Mouse (Mus musculus) retina, embryonic 14.5 days (tissue): ENCODE measurements around the gene Aldh1b1.

Source experiments
- DNase-seq: peaks from one replicate; pipeline ENCODE4 v3.0.0-alpha.2; 2015; ENCODE audit warnings: low spot score

The Aldh1b1 gene

DNA sequence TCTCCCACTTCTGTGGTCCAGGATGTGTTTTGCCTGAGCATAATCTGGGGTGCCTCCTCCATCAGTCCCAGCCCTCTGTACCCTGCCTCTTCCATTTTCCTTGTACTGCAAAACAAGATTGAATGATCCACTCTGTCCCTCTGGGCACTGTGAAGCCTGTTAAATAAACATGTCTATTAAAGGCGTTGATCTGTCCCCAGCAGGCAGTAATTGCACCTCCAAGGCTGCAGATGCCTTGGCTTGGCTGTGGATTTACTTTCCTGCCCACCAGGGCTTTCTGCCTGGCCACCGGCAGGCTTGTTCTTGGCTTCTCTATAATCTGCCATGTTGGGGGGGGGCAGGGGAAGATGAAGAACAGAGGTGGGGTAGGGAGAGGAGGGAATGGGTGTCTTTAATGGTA lies 12.9 kb upstream of the Aldh1b1 start:
- DNase-seq = no peak

DNA sequence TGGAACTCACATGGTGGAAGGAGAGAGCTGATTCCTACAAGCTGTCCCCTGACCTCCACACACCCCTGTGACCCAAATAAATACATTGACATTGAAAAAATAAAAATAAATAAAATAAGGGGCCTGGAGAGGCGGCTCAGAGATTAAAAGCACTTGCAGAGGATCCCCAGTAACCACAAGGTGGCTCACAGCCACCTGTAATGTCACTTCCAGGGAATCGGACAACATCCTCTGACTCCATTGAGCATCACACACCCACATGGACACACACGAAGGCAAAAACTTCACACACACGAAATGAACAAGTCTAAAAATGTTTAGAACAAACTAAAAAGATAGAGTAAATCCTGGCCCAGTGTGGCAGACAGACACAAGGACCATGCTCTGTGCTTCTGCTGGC lies 12.1 kb upstream of the Aldh1b1 start:
- DNase-seq = no peak

DNA sequence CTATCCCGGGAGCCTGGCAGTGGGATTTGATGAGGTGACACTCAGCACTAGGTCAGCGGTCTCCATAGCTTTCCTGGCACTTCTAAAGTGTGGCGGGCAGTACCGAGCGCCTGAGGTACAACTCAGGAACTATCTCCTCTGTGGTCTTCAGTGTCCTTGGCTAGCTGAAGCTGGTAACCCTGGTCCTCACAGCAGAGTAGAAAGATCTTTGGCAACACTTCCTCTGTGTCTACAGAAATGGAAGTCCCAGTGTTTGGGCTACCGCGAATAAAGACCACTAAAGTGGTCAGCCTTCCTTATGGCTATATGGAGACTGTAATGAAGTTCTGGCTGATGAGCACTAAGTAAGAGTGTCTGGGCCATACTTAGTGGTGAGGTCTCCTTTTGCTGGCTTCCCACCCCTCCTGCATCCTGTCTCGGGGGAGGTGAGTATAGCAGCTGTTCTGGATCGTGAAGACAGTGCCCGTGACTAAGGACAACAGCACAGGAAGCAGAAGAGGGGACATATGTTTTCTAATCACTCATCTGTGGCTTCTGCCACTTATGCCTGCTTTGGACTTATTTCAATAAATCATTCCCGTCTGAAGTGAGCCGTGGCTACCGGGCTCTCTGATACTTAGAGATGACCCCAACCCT lies 10.3 kb upstream of the Aldh1b1 start:
- no peak for DNase-seq

DNA sequence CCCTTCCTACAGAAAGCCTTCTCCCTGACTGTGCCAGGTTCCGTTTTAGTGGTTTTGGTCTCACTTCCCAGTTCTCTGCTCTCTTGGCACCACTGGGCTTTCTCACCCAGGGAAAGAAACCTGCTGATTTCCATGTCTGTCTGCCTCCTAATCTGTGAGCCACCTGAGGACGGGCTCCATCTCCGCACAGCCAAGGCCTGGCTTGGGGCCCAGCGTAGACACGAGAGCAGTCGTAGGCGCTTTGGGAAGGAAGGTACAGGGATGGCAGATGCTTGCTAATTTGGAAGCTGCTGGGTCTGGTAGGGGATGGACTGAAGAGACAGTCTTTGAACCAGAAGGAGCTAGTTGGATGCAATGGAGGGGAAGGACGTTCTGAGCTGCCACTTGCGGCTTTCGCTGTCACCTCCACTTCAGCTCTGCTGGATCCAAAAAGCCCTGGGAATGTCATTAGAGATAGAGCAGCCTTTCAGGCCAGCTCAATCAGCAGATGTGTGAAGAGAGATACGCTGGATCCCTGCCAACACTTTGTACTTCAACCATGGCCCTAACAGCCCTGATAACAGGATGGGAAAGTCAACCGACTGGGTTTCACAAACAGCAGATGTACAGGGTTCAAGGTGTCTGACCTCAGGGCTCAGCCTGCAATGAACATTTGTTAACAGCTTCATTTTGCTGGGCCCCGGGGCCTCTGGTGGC lies 9.4 kb upstream of the Aldh1b1 start:
- no peak for DNase-seq

DNA sequence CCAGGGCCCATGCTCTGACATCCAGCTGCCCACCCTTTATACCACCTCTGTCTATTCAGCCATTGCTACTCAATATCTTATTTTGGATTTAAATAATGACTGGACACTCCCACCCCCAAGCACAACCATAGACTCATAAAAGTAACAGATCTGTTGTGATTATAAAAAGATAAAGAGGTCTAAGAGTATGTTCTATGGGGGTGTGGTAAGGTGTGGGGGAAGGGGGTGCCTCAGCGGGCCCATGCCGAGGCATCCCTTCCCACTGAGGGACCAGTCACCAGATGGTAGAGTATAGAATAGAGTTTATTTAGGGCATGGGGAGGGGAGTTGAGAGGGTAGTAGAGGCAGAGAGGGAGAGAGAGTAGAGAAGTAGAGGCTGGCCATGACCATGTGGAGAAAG lies 8.8 kb upstream of the Aldh1b1 start:
- no peak for DNase-seq

DNA sequence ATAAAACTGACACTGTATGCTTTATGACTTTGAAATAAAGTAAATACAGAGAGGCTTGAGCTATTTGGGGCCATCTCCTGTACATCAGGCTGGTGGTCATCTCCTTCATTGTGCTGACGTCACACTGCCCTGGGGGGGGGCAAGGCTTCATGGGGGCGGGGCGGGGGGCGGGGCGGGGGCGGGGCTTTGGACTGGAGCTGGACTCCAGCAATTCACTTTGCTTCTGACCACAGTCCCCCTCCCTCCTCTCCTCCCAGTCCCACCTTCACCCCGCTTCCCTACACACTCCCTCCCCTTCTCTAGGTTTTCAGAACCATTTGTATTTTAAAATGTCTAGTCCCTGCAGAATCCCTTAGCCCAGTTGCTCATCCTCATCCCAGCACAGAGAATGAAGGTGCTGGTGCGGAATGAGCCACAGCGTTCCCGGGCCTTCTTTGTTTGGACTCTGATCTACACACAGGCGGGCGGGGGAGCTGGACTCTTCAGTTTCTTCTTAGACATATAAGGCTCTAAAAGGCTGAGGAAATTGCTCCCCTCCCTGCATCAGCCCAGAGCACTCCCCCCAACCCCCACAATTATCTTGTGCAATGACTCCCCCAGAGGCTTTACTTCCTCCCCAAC lies 3.5 kb upstream of the Aldh1b1 start:
- DNase-seq = peak; percentile 65

DNA sequence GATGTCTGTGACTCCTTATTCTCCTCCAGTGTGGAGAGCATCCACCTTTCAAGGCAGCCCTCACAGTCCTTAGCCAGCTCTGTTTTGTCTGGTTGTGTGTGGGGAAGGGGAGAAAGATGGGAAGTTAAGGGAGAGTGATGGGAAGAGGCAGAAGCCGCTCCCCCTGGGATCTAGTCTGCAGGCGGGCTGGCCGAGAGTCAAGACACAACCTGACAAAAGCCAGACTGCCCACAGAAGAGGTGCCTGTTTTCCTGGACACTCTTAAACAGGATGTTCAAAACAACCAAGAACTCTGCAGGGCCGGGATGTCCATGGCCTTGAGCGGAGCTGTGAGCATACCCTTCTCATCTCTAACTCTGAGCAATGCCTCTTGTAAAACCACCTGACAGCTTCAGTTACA lies 2.1 kb upstream of the Aldh1b1 start:
- DNase-seq = no peak

DNA sequence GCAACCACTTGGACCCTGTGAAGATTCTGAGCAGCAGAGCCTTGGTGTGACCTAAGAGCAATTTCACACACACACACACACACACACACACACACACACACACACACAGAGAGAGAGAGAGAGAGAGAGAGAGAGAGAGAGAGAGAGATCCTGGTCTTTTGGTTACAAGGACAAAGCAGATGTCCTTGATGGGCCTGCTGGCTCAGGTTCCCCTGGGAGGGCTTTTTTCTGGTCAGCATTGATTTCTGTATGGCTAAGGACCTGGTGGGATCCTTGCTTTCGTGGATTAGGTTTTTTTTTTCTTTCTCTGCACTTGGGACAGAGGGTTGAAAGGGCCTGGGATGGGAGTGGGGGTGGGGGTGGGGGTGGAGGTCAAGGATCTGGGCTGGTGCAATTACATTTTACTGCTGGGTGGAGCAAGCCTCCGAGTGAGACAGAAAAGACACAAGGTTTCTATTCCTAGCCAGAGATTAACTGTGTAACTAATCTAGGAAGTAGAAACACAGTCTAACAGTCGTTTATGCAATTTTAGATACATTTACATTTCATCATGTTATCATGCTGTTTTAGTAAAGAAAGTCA lies 1.2 kb downstream of the Aldh1b1 start:
- no peak for DNase-seq

DNA sequence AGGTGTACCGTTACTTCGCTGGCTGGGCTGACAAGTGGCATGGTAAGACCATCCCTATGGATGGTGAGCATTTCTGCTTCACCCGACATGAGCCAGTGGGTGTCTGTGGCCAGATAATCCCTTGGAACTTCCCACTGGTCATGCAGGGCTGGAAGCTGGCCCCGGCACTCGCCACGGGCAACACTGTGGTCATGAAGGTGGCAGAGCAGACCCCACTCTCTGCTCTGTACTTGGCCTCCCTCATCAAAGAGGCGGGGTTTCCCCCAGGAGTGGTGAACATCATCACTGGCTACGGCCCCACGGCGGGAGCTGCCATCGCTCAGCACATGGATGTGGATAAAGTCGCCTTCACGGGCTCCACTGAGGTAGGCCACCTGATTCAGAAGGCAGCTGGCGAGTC lies 4.1 kb downstream of the Aldh1b1 start:
- no peak for DNase-seq

DNA sequence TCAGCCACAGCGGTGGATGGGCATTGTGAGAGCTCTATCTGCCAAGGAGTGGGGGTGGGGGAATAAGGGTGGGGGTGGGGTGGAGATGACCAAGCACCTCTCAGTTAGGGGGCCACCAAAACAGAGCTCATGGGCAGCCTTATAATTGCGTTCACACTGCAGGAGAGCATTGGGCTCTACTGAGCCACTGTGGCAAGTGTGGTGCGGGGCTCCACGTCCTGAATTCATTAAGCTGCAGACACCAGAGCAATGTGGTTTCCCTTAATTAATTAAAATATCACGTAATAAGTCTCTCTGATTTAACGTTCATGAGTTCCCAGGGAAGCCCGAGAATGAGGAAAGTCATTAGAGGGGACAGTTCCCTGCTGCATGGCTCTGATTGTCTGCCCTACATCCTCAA lies 9.2 kb downstream of the Aldh1b1 start:
- DNase-seq = no peak

DNA sequence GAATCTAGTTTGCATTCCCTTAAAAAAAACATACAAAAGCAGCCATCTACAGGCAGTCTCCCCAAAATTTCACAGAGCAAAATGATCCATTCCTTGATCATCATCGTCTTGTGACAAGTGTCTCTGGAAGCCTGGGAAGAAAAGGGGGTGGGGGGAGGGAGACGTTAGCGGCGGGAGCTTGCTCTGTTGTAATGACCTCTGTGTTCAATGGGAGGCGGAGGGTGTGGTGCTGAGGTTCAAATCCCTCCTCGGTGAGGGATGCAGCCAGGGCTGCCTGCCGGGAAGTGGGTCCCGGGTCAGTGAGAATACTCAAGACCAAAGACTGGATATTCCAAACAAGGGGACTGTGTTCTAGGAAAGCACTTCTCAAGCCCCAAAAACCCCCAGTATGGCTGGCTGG lies 12.4 kb downstream of the Aldh1b1 start:
- DNase-seq = no peak

DNA sequence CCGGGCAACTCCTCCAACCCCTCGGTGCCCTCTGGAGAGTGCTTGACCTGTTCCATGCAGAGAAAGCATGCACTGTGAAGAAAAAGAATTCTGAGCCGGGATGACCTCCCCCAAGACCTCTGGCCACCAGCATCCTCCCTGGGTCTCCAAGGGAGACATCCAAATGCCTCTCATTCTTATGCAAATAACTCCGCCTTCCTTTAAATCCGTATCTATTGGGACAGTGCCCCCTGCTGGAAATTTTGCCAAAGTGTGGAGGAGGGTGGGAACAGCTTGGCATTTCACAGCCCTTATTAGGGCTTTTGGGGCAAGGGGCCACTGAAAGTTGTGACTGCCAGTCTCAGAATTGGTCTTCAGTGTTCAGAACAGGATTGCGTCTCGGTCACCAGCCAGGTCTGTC lies 16.7 kb downstream of the Aldh1b1 start:
- DNase-seq = peak; percentile 65

DNA sequence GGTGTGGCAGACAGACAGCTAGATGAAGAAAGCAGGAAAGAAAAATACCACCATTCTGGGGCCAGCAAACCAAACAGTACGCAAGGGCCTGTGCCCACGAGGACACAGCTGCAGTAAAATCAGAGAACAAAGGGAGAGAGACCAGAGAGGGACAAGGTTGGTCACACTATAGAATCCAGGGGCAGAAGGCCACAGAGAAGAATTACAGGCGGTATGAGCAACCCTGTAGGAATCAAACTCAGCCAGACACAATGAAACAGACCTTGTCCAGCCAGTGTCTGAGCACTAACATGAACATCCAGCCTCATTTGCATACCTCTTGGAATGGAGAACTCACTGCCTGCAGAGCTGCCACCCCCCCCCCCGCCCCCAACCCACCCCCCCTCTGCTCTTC lies 20.0 kb downstream of the Aldh1b1 start:
- no peak for DNase-seq

DNA sequence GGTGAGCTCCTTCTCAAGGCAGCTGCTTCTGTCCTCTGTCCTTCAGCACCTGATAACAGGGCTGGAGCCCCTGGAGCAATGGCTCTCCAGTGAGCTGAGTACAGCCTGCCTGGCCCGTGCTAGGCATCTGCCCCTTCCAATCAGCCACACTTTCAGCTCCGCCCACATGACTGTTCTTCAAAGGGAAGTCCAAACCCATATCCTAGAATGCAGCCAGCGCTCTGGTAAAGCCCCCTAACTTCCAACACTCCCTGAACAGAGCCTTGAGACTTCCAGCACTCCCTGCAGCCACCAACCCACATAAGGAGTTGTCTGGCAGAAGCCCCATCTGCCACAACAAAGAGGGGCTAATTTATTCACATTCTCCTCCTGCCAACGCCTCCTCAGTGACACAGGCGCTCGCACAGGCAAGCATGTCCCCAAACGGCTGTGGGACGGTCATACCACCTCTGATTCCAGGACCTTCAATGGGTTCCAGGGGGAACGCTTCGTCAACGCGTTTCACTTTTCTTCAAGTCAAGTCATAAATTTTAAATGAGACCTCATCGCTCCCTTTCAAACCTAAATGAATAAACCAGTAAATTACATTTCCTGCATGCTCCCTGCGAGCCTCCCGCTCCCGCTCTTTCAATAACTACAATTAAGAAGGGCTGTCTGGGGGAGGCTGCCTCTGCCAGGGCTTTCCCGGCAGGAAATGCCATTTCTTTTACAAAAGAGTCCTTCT lies 20.5 kb downstream of the Aldh1b1 start:
- DNase-seq = peak; percentile 72

DNA sequence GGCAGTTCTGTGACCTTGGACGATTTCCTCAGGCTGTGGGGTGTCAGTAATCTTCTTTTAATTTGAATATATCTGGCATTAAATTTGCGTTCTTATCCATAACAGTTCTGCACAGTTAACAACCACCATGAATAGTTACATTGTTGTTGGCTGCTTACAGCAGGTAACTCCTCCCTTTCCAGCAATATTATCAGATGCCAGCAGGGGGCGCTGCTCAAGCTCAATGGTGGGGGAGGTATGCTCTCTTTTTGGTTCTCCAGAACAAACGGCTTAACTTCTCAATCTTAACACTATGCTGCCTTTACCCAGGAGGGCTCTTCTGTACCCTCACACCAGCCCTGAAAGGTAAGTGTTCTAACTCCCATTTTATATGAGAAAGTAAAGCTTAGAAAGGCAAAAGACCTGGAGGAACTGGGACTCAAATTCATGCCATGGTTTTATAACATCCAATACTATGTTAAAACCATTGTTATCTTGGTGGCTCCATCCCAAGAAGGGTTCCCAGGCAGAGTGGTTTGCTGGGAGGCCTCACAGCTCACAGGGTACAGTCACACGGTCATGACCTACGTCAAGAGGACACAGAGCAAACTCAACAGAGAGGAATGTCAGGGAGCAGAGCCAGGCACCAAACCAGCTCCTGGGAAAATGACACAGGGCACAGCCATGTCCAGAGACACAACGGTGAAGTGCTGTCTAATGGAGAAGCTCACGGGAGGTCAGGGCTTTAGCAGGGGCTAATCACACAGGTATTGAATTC lies 21.4 kb downstream of the Aldh1b1 start:
- DNase-seq = peak; percentile 82

DNA sequence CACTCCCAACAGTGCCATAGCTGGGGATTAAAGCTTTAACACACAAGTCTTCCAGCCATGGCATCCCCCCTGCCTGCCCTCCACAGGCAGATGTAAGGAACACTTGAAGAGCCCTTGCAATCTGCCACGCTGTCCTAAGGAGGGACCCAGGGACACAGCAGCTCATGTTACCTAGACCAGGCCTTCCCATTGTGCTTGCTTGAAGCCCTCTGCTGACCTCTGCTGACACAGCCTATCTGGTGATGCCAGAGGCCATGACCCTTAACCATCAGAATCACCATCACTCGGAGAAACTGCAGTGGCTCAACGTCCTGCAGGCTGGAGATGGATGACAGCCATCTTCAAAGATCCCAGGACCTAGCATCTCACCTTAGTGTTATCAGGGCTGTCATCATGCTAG lies 23.2 kb downstream of the Aldh1b1 start:
- no peak for DNase-seq

DNA sequence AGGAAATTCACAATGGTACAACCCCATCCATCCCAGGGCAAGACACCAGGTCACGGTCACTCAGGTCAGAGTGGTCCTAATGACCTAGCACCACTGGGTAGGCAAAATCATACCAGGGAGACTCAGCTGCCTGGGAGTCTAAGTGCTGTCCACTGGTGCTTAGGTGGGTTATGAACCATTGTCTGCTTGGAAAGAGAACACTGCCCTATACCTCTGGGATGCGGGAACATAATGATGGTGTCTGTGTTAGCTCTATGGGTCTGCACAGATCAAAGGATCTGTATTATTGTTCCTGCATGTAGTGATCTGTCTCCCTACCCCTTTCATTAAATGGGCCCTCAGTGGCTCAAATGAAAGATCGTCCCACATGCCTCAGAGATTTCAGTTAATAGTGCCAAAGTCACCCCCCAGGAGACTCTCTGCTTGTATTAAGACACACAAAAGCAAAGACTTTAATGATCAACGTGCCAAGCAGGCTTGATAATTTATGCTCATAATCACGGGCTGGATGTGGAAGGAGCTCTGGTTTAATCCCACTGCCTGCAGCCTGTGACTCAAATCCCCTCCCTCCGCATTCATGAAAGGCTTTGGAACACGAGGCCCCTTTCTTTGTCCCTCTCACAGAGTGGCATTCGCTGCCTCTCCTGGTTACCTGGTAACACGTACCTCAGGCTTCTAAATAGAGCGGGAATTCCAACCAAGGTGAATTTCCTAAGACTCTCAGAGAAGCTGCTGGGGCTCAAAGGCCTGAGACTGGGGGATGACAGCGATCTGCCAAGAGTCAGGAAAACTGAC lies 24.2 kb downstream of the Aldh1b1 start:
- DNase-seq = no peak

DNA sequence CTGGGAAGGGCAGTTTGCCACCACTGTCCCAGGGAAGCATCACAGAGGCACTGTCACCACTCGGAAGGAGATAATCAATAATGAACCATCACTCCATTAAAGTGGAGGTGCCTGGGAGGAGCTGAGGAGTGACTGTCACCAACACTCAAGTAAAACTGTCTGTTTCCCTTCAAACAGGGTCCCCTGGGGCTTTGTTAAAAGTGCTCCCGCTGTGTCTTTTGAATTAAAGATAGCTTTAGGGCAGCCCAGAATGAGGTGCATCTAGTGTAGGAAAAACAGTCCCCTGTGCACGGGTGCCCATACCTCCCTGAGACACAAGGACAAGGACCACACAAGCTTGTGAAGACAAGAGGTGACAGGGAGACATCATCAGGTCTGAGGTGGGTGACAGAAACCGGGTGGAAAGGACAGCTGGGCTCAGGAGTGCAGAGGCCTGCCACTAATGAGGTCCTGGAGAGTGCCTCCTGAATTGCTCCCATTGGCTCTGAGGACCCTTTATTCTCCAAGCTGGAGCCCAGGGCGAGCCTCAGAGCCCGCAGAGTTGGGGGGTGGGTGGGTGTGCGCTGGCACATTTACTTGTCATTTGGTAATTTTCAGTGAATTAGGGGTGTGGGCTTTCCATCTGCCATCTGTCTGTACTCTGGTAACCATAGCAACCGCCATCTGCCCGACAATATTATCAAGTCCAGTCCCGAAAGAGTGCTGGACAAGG lies 25.4 kb downstream of the Aldh1b1 start:
- peak; percentile 75 for DNase-seq

DNA sequence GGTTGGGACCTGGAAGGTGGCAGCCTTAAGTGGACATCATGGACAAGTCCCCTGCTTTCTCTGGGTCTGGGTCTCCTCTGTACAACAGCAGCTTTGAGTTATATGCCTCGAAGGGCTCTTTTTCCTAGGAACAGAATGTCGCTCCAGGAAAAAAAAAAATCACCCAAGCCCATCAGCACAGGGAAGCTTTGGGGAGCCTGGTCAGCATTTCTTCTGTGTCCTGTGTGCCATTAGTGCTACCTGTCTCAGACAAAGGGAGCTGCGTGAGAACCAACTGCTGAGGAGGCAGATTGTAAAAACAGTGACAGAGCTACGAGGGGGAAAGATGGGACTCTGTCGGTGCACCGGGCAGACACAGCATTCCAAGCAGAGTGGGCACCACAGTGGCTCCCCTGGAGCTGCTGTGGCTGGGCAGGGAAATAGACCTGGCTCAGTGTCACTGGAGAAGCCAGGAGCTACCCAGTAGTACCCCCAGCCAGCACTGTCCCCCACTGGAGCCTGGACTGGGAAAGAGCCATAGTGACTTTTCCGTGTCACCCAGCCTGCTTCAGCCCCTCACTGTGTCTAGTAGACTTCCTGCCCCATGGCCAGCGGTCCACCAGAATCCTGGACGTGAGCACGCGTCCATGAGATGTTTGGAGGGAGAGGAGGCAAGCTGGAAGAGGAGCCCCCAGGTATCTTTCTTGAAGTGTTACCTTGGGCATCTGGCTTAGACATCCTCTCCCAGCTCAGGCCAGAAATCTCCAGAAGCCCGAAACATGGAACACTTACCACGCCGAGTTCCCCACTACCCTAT lies 26.1 kb downstream of the Aldh1b1 start:
- no peak for DNase-seq
